Mouse (Mus musculus): ENCODE results near the gene Supt3. TPM values are rescaled to one million over a fixed set of nuclear protein-coding genes. Genes with fewer than 3 reads are reported as not detected.

Gene Supt3
- polyA plus RNA-seq, 3 experiments from 2014 or later: 15.4 to 27.4 (median 18.5) TPM

GRCm38 (mm10) chr17:45136491-45136890 lies 359.5 kb downstream of the Supt3 start:
- no peak for ATAC-seq

GRCm38 (mm10) chr17:45143043-45143442 lies 366.1 kb downstream of the Supt3 start:
- ATAC-seq: no peak

GRCm38 (mm10) chr17:45144656-45145055 lies 367.7 kb downstream of the Supt3 start:
- no peak for ATAC-seq

- ATAC-seq: no peak
Observed at GRCm38 (mm10) chr17:45151312-45151929, 374.5 kb downstream of the Supt3 start.

- ATAC-seq: no peak
Observed at GRCm38 (mm10) chr17:45153721-45154120, 376.8 kb downstream of the Supt3 start.

GRCm38 (mm10) chr17:45158171-45158691 lies 381.3 kb downstream of the Supt3 start:
- ATAC-seq: no peak

- ATAC-seq: no peak
Observed at GRCm38 (mm10) chr17:45160651-45161050, 383.7 kb downstream of the Supt3 start.

GRCm38 (mm10) chr17:45165741-45166140 lies 388.8 kb downstream of the Supt3 start:
- no peak for ATAC-seq

Other genes with a start within 250 kb of the Supt3 start
- gene Runx2, start 37.6 kb downstream of the Supt3 start, polyA plus RNA-seq (2017; shearing (Covaris generic)): 10 to 100 TPM in 1 of 3 experiments, 1 to 10 TPM in 2; 6.2 to 21.3 (median 8.4) TPM

Measured in inflammation-experienced regulatory T-cells, adult 6 months (primary cell).